Mouse (Mus musculus) ES-E14 (cell line): ENCODE data around the gene Cnot3. TPM values are rescaled to one million over a fixed set of nuclear protein-coding genes. Genes with fewer than 3 reads are reported as not detected.

Experiments used
- DNase-seq: peaks from one replicate; pipeline ENCODE4 v3.0.0-alpha.2; 2013; ENCODE audit warnings: low read depth, low spot score
- H3K27ac ChIP-seq: 2 replicates; pipeline ENCODE4 v1.5.1; 2012; ENCODE audit warnings: low read depth, mild to moderate bottlenecking, low read length, moderate library complexity, mixed read lengths; ENCODE audit not compliant: poor library complexity, insufficient read depth, severe bottlenecking
- H3K36me3 ChIP-seq: 2 replicates; pipeline ENCODE4 v1.6.1; 2012; ENCODE audit warnings: mild to moderate bottlenecking, low read length, moderate library complexity, mixed read lengths; ENCODE audit not compliant: control insufficient read depth, poor library complexity, insufficient read depth, severe bottlenecking
- H3K4me1 ChIP-seq, 2 experiments: fragments of 150-350 bp in 1 of 2; sonication (generic) in 1 of 2; 2 replicates each; pipeline ENCODE4 v1.6.1; 2012; ENCODE audit warnings: low read length in 2 of 2, mild to moderate bottlenecking in 1 of 2, mixed read lengths in 1 of 2; ENCODE audit not compliant: control insufficient read depth in 2 of 2, insufficient read depth in 2 of 2, poor library complexity in 1 of 2
- H3K4me3 ChIP-seq, 2 experiments: fragments of 150-350 bp in 1 of 2; sonication (generic) in 1 of 2; 2 replicates each; pipeline ENCODE4 v1.5.1; 2012; ENCODE audit warnings: low read length in 2 of 2, low read depth in 1 of 2, mild to moderate bottlenecking in 1 of 2, mixed read lengths in 1 of 2; ENCODE audit not compliant: insufficient read depth in 1 of 2, poor library complexity in 1 of 2, severe bottlenecking in 1 of 2
- H3K9ac ChIP-seq: 2 replicates; pipeline ENCODE4 v1.6.1; 2012; ENCODE audit warnings: low read depth, mild to moderate bottlenecking, low read length, mixed read lengths; ENCODE audit not compliant: poor library complexity, insufficient read depth, severe bottlenecking
- H3K9me3 ChIP-seq: fragments of 150-350 bp; sonication (generic); 2 replicates; pipeline ENCODE4 v1.6.1; 2012; ENCODE audit warnings: low read depth, mild to moderate bottlenecking, low read length; ENCODE audit not compliant: control insufficient read depth, insufficient read depth
- CHD2 ChIP-seq: IDR thresholded peaks from 2 replicates; pipeline ENCODE4 v1.6.1; 2014; ENCODE audit warnings: mild to moderate bottlenecking, low read depth, low read length, inconsistent platforms
- HCFC1 ChIP-seq: IDR thresholded peaks from 2 replicates; pipeline ENCODE4 v1.6.1; 2012; ENCODE audit warnings: low read length, inconsistent platforms, borderline replicate concordance; ENCODE audit not compliant: insufficient read depth
- MAFK ChIP-seq: IDR thresholded peaks from 2 replicates; pipeline ENCODE4 v1.6.1; 2014; ENCODE audit warnings: mild to moderate bottlenecking, low read depth, low read length, inconsistent platforms; ENCODE audit not compliant: insufficient read depth
- ZC3H11A ChIP-seq: IDR thresholded peaks from 2 replicates; pipeline ENCODE4 v1.6.1; 2012; ENCODE audit warnings: low read depth, mild to moderate bottlenecking, inconsistent platforms, low read length, borderline replicate concordance
- ZNF384 ChIP-seq: IDR thresholded peaks from 2 replicates; pipeline ENCODE4 v1.6.1; 2012; ENCODE audit warnings: low read depth, low read length, inconsistent platforms
- in situ Hi-C, 2 experiments: fragments of 600-800 bp; cut with MboI; formaldehyde crosslinking; loops; one replicate each; pipeline ENCODE4 v1.15.1; 2025; ENCODE audit warnings: low sequenced_read_pairs in 2 of 2, inconsistent platforms in 1 of 2; ENCODE audit not compliant: unreplicated experiment in 2 of 2
- total RNA-seq: library from RNA; depleted of rRNA; stranded (reverse); fragments of 300-350 nt; gene quantifications from 2 replicates; pipeline ENCODE4 v1.2.3, GENCODE M21; 2012

The Cnot3 gene
- total RNA-seq, 1 experiment, result 47.3 TPM

GRCm38 (mm10) chr7:3629543-3630477 lies 15.3 kb upstream of the Cnot3 start, which contains the start of the genes Tfpt and Prpf31:
Gene Tfpt (minus strand): TSS chr7:3629929.
Gene Prpf31 (plus strand): TSS chr7:3629985.
- TF ChIP-seq HCFC1, result peak; percentile 91
- TF ChIP-seq ZC3H11A, result no peak
- no peak for TF ChIP-seq MAFK
- no peak for TF ChIP-seq CHD2
- TF ChIP-seq ZNF384, result peak; percentile 82; the same call in 1 of the 2 replicates
- in situ Hi-C loops, result no loop called here
- H3K27ac ChIP-seq, result peak within 1 kb of the TSS; percentile 38; the same call in 1 of the 2 replicates
- peak; percentile 91 for DNase-seq
- H3K4me1 ChIP-seq, result no peaks in the 10 kb centered on the region
- peaks cover 31% of the 10 kb centered on the region for H3K36me3 ChIP-seq
- peak within 1 kb of the TSS; percentile 89 for H3K9ac ChIP-seq
- H3K4me3 ChIP-seq, result peak within 1 kb of the TSS; percentile 87 to 96
- no peaks in the 10 kb centered on the region for H3K9me3 ChIP-seq

DNA sequence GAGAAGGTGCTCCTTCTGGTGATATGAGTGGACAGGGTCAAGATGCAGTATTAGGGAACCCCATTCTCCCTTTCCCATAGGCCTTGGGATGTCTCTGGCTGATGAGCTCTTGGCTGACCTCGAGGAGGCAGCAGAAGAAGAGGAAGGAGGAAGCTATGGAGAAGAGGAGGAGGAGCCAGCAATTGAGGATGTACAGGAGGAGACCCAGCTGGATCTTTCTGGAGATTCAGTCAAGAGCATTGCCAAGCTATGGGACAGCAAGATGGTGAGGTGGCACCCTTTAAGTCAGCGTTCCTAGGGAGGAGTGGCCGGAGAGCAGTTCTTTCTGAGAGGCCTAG lies 14.6 kb upstream of the Cnot3 start:
- TF ChIP-seq ZC3H11A, result no peak
- no peak for TF ChIP-seq MAFK
- DNase-seq, result no peak
- in situ Hi-C loops, result no loop called here
- Histone ChIP-seq H3K9me3 (no peaks in the 10 kb centered on the region), H3K36me3 (peaks cover 36% of the 10 kb centered on the region), H3K9ac (peak overlapping the region; percentile 87), H3K4me1 (no peaks in the 10 kb centered on the region), H3K4me3 (peak overlapping the region; percentile 87 to 96), H3K27ac (no peak overlapping the region)

- H3K9ac ChIP-seq, result no peak overlapping the region
- H3K9me3 ChIP-seq, result no peaks in the 10 kb centered on the region
- TF ChIP-seq MAFK (no peak), HCFC1 (no peak), ZC3H11A (no peak), CHD2 (no peak), ZNF384 (no peak)
- H3K27ac ChIP-seq, result no peak overlapping the region
- H3K4me3 ChIP-seq, result no peak overlapping the region
- in situ Hi-C loops, result no loop called here
- peaks cover 40% of the 10 kb centered on the region for H3K36me3 ChIP-seq
- DNase-seq, result no peak
- H3K4me1 ChIP-seq, result peaks cover 2 to 14% of the 10 kb centered on the region in 2 experiments; a peak in 2 of 4 replicates
Observed at GRCm38 (mm10) chr7:3643412-3643811, 1.7 kb upstream of the Cnot3 start.

GRCm38 (mm10) chr7:3643843-3644242 lies 1.2 kb upstream of the Cnot3 start:
- DNase-seq, result no peak
- Histone ChIP-seq H3K36me3 (peaks cover 36% of the 10 kb centered on the region), H3K9ac (peak overlapping the region; percentile 55; the same call in 1 of the 2 replicates), H3K27ac (no peak overlapping the region), H3K9me3 (no peaks in the 10 kb centered on the region), H3K4me3 (peak overlapping the region; percentile 80 to 91), H3K4me1 (peaks cover 2 to 14% of the 10 kb centered on the region in 2 experiments; a peak in 2 of 4 replicates)
- TF ChIP-seq HCFC1, result no peak
- no peak for TF ChIP-seq ZC3H11A
- TF ChIP-seq CHD2, result no peak
- TF ChIP-seq MAFK, result no peak
- no peak for TF ChIP-seq ZNF384
- in situ Hi-C loops, result no loop called here
